Mouse (Mus musculus): ENCODE measurements at regions not wholly inside any gene's neighbourhood (a gene's known extent, or its start where the extent isn't known, plus 50 kb on each side); places are given as distances from the start of the nearest gene placed in this dataset.

DNA sequence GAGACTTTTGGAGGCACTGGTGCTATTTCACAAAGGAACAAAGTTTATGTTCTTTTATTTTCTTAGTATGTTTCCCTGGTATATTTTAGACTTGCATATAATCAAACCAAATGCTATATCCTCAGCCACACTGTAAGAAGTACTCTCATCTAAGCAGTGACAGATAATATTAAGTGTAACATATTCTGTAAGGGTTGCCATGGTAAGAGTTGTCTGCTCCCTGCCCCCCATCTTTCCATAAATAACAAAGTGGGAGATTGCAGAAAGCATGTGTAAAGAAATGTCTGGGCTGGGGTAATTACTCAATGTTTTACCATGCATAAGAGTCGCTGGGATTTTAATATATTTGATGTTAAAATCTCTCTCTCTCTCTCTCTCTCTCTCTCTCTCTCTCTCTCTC, 473.5 kb upstream of the Lcorl start:
- TF ChIP-seq CTCF (IDR thresholded peaks at IDR 0.05; ENCODE audit: low read depth) (no peak), EP300 (optimal IDR thresholded peaks at IDR 0.05) (no peak)

Data from stomach, postnatal 0 days (tissue).